Mouse (Mus musculus): ENCODE measurements around the gene Alkbh8. TPM values are rescaled to one million over a fixed set of nuclear protein-coding genes. Genes with fewer than 3 reads are reported as not detected.
A peak's percentile ranks its signal among the peaks of the same experiment; 100 is the strongest.
"Not testable (repeated sequence)": the region's sequence is repeated elsewhere in the genome, so short reads cannot be mapped to it uniquely, and the experiment has no call there.

The Alkbh8 gene
- polyA plus RNA-seq (2017; shearing (Covaris generic)), result 10 to 100 TPM; 24.1 to 33.1 TPM

GRCm38 (mm10) chr9:3334962-3335767 is at the start of gene Alkbh8:
Alkbh8 (plus strand) TSS chr9:3335140.
- ATAC-seq, result peak; percentile 96

- no peak for ATAC-seq
Observed at GRCm38 (mm10) chr9:3309292-3309836, 25.6 kb upstream of the Alkbh8 start.

- no peak for ATAC-seq
Observed at GRCm38 (mm10) chr9:3310016-3310415, 24.9 kb upstream of the Alkbh8 start.

GRCm38 (mm10) chr9:3327342-3328053 is 7.4 kb upstream of the Alkbh8 start:
- ATAC-seq, result not testable (repeated sequence)

DNA sequence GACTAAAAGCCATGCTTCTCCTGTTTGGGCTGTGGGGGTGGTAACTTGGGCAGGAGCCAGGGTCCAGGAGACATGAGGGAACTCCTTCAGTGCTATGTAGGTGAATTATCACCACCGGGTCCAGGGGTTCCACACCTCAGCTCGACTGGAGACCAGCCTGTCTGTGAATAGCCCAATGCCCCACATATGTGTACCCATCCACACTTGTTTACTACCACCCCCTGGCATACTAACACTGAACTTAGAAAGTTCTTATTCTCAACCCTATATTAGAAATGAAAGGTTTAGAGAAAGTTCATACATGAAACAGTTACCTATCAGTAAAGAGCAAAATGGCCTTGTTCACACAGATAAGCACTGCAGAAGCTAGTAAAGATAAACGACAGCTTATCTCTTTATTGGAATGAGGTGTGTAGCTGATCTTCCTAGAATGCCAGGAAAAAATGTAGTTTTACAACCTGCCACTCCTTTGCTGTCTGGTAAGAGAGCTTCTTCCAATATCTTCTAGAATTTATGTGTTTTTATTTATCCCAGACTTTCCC is 6.8 kb upstream of the Alkbh8 start:
- no peak for ATAC-seq

- ATAC-seq, result no peak
Observed at GRCm38 (mm10) chr9:3330319-3330718, 4.6 kb upstream of the Alkbh8 start.

GRCm38 (mm10) chr9:3330737-3331384 is 4.1 kb upstream of the Alkbh8 start:
- ATAC-seq, result no peak

DNA sequence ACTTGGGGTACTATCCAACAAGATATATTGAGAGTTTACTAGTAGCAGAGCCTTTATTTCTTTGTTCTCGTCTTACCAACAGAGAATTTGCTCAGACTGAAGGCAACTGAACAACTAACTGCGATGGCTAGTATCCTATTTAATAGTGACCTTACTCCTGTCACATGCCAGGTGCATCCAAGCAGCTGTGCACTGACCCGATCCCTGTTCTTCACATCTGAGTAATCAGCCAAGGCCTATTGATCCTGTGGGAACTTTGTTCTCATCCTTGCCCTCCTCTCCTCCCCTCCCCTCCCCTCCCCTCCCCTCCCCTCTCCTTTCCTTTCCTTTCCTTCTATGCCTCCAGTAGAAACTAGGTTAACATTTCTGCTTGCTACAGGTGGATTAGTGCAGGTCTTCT is 1.7 kb downstream of the Alkbh8 start:
- ATAC-seq, result no peak

DNA sequence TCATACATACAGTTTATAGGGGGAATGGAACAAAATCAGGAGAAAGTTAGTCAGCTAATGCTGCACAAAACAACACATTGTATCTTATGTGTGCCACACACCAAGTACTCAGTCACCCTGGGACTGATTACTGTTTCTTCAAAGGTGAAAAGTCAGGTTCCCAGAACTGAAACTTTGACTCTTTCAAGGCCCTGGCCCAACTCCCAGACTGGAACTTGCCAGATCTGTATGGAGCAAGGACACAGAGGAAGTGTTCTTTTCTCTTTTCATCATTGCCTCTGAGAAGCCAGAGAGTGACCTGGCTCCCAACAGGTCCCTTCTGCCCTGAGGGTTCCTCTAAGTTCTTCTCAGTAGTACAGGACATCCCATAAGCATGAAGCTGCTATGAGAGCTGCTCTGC is 10.2 kb downstream of the Alkbh8 start:
- no peak for ATAC-seq

- no peak for ATAC-seq
Observed at GRCm38 (mm10) chr9:3345967-3346366, 11.0 kb downstream of the Alkbh8 start.

DNA sequence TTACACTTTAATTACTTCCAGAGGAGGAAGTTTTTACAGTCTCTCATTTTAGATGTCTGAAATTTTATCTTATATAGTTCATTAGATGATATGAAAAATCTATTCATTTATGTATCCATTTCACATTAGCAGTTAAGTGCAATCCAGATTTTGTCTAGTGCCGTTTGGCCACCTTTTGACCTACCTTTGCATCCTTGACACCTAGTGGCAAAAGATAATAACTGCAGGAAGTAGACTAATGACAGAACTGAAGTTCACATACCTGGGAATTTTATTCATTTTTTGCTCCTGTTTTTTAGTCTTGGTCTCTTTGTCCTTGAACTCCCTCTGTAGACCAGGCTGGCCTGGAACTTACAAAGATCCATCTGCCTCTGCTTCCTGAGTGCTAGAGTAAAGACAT is 15.1 kb downstream of the Alkbh8 start:
- ATAC-seq, result peak; percentile 69

- not testable (repeated sequence) for ATAC-seq
Observed at GRCm38 (mm10) chr9:3376323-3376722, 41.4 kb downstream of the Alkbh8 start.

DNA sequence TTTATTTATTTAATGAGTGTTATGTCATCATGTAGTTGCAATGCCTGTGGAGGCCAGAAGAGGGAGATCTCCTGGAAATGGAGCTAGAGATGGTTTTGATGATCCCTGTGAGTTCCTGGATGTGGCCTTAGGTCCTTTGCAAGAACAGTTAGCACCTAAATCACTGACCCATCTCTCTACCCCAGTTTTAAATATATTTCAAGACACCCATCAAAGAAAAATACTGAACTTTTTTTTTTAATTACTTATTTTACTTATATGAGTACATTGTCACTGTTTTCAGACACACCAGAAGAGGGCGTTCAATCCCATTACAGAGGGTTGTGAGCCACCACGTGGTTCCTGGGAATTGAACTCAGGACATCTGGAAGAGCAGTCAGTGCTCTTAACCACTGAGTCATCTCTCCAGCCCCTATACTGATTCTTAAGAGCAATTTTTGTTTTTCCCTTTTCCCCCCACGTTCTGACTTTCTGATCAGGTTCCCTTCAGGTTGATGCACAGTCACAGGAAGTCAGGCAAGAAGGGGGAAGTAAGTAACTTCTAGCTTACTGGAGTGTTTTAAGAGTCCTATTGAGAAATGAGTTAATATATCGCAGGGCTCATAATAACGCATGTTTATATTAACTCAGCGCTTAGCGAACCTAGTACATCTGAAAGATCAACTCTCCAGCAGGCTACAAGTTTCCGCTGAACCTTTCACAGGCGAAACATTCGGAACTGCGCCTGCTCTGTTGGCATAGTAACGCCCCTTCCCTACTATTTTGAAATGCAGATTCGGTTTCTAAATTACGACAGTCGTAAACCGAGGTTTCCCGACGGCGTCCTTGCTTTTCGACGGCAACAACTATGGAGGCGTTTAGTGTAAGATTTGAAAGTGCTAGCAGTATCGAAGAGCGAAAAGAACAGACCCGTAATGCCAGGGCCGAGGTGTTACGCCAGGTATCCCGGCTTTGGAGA is 68.6 kb downstream of the Alkbh8 start, which contains the start of gene Cwf19l2:
TSS of gene Cwf19l2 (plus strand) at position 342 of the 958 bp plus-strand sequence.
- peak; percentile 85 for ATAC-seq

- ATAC-seq, result no peak
Observed at GRCm38 (mm10) chr9:3404372-3404771, 69.4 kb downstream of the Alkbh8 start.

GRCm38 (mm10) chr9:3439555-3440300 is 104.8 kb downstream of the Alkbh8 start:
- not testable (repeated sequence) for ATAC-seq

Other genes starting within 250 kb of the Alkbh8 start
- gene Cwf19l2, start 68.5 kb downstream of the Alkbh8 start, polyA plus RNA-seq (2017; shearing (Covaris generic)), result 10 to 100 TPM; 30.6 to 31.0 TPM
- gene Gucy1a2, start 197.6 kb downstream of the Alkbh8 start, polyA plus RNA-seq (2017; shearing (Covaris generic)), result not detected